Mouse (Mus musculus) myocyte (in vitro differentiated cells): Measurements from ENCODE around the gene Cbx7. TPM values are rescaled to one million over a fixed set of nuclear protein-coding genes. Genes with fewer than 3 reads are reported as not detected.

Experiments
- H3K27me3 ChIP-seq: one replicate; pipeline ENCODE4 v1.6.1; 2011; ENCODE audit not compliant: control insufficient read depth, insufficient read depth, insufficient read length
- H3K36me3 ChIP-seq: one replicate; pipeline ENCODE4 v1.6.1; 2011; ENCODE audit not compliant: control insufficient read depth, insufficient read depth
- H3K4me2 ChIP-seq: one replicate; pipeline ENCODE4 v1.6.1; 2011; ENCODE audit warnings: low read depth, control low read depth
- H3K4me3 ChIP-seq: one replicate; pipeline ENCODE4 v1.5.1; 2011; ENCODE audit warnings: mild to moderate bottlenecking, control low read depth, moderate library complexity
- H3K79me2 ChIP-seq: one replicate; pipeline ENCODE4 v1.6.1; 2011; ENCODE audit not compliant: control insufficient read depth, insufficient read depth
- H3ac ChIP-seq: one replicate; pipeline ENCODE4 v1.6.1; 2011; ENCODE audit not compliant: control insufficient read depth, insufficient read length
- CEBPB ChIP-seq: IDR thresholded peaks from 2 replicates; pipeline ENCODE4 v1.6.1; 2011; ENCODE audit warnings: mild to moderate bottlenecking, moderate library complexity; ENCODE audit not compliant: poor library complexity, insufficient read depth, severe bottlenecking
- E2F4 ChIP-seq: IDR thresholded peaks from one replicate; pipeline ENCODE4 v1.6.1; 2011; ENCODE audit warnings: mild to moderate bottlenecking, control low read depth, moderate library complexity; ENCODE audit not compliant: insufficient read depth
- MAX ChIP-seq: IDR thresholded peaks from one replicate; pipeline ENCODE4 v1.6.1; 2011; ENCODE audit warnings: low read depth, mild to moderate bottlenecking, control low read depth
- MYOD1 ChIP-seq, 3 experiments: IDR thresholded peaks; one replicate each; pipeline ENCODE4 v1.6.1; 2011; ENCODE audit warnings: control low read depth in 2 of 3, low read depth in 2 of 3, mild to moderate bottlenecking in 2 of 3, moderate library complexity in 1 of 3; ENCODE audit not compliant: insufficient read length in 2 of 3, control insufficient read depth in 1 of 3
- MYOG ChIP-seq, 3 experiments: IDR thresholded peaks; one replicate each; pipeline ENCODE4 v1.6.1; 2011; ENCODE audit warnings: control low read depth in 2 of 3, low read depth in 2 of 3, mild to moderate bottlenecking in 2 of 3; ENCODE audit not compliant: insufficient read length in 2 of 3, control insufficient read depth in 1 of 3, insufficient read depth in 1 of 3
- POLR2A ChIP-seq: IDR thresholded peaks from one replicate; pipeline ENCODE4 v1.6.1; 2011; ENCODE audit warnings: low read depth, mild to moderate bottlenecking, control low read depth, moderate library complexity; ENCODE audit not compliant: insufficient read length
- POLR2AphosphoS2 ChIP-seq: IDR thresholded peaks from one replicate; pipeline ENCODE4 v1.6.1; 2011; ENCODE audit warnings: low read depth, control low read depth; ENCODE audit not compliant: insufficient read length
- REST ChIP-seq: IDR thresholded peaks from one replicate; pipeline ENCODE4 v1.6.1; 2011; ENCODE audit warnings: mild to moderate bottlenecking, control low read depth, moderate library complexity; ENCODE audit not compliant: insufficient read depth, insufficient read length
- SRF ChIP-seq: IDR thresholded peaks from one replicate; pipeline ENCODE4 v1.6.1; 2011; ENCODE audit warnings: low read depth; ENCODE audit not compliant: control insufficient read depth, insufficient read length
- TCF12 ChIP-seq: IDR thresholded peaks from one replicate; pipeline ENCODE4 v1.6.1; 2011; ENCODE audit warnings: mild to moderate bottlenecking, control low read depth; ENCODE audit not compliant: poor library complexity, insufficient read depth, severe bottlenecking
- TCF3 ChIP-seq: IDR thresholded peaks from one replicate; pipeline ENCODE4 v1.6.1; 2011; ENCODE audit warnings: low read depth, control low read depth; ENCODE audit not compliant: insufficient read length
- USF1 ChIP-seq: IDR thresholded peaks from one replicate; pipeline ENCODE4 v1.6.1; 2011; ENCODE audit warnings: low read depth, mild to moderate bottlenecking, control low read depth, moderate library complexity
- polyA plus RNA-seq: library from polyadenylated mRNA; unstranded; fragments of >200 nt; fragmentation: generic; extraction: Trizol; gene quantifications from one replicate; pipeline ENCODE4 v1.2.1, GENCODE M21; 2012; ENCODE audit warnings: missing spikeins

Cbx7 gene
- polyA plus RNA-seq, 1 experiment, result 4.7 TPM

GRCm38 (mm10) chr15:80009421-80010181 lies 38.7 kb upstream of the Cbx7 start:
- no peak overlapping the region for H3K4me3 ChIP-seq
- no peaks in the 10 kb centered on the region for H3K36me3 ChIP-seq
- TF ChIP-seq MAX, result no peak
- peak in 1 of 3 experiments; percentile 59 for TF ChIP-seq MYOG (IDR thresholded peaks at IDR 0.05; ENCODE audit: control insufficient read depth in 1 of 3, insufficient read depth in 1 of 3, insufficient read length in 2 of 3, low read depth in 2 of 3)
- TF ChIP-seq MYOD1 (IDR thresholded peaks at IDR 0.05; ENCODE audit: control insufficient read depth in 1 of 3, insufficient read length in 2 of 3, low read depth in 2 of 3), result peak in 2 of 3 experiments; percentile 38 to 86
- TF ChIP-seq TCF12, result no peak
- no peak for TF ChIP-seq POLR2A
- TF ChIP-seq USF1, result no peak
- no peak for TF ChIP-seq TCF3
- no peak for TF ChIP-seq E2F4
- no peak overlapping the region for H3ac ChIP-seq
- H3K4me2 ChIP-seq, result peak overlapping the region; percentile 15
- H3K79me2 ChIP-seq, result peaks cover 76% of the 10 kb centered on the region
- no peaks in the 10 kb centered on the region for H3K27me3 ChIP-seq

- Histone ChIP-seq H3ac (no peak overlapping the region), H3K4me3 (no peak overlapping the region), H3K79me2 (peaks cover 73% of the 10 kb centered on the region), H3K4me2 (no peak overlapping the region), H3K27me3 (no peaks in the 10 kb centered on the region), H3K36me3 (no peaks in the 10 kb centered on the region)
- TF ChIP-seq MYOG (IDR thresholded peaks at IDR 0.05; ENCODE audit: control insufficient read depth in 1 of 3, insufficient read depth in 1 of 3, insufficient read length in 2 of 3, low read depth in 2 of 3), result no peak
- TF ChIP-seq CEBPB, result no peak
- TF ChIP-seq E2F4, result no peak
- TF ChIP-seq TCF12, result no peak
- no peak for TF ChIP-seq USF1
- no peak for TF ChIP-seq MYOD1 (IDR thresholded peaks at IDR 0.05; ENCODE audit: control insufficient read depth in 1 of 3, insufficient read length in 2 of 3, low read depth in 2 of 3)
- no peak for TF ChIP-seq POLR2AphosphoS2
- TF ChIP-seq SRF, result no peak
- TF ChIP-seq REST, result no peak
- no peak for TF ChIP-seq MAX
- no peak for TF ChIP-seq POLR2A
- no peak for TF ChIP-seq TCF3
Observed at GRCm38 (mm10) chr15:80008461-80008860, 37.5 kb upstream of the Cbx7 start.

- Histone ChIP-seq H3K4me2 (peak overlapping the region; percentile 28), H3K36me3 (peaks cover 3% of the 10 kb centered on the region)
- TF ChIP-seq SRF (no peak), MYOG (IDR thresholded peaks at IDR 0.05; ENCODE audit: control insufficient read depth in 1 of 3, insufficient read depth in 1 of 3, insufficient read length in 2 of 3, low read depth in 2 of 3) (peak in 1 of 3 experiments; percentile 40), MYOD1 (IDR thresholded peaks at IDR 0.05; ENCODE audit: control insufficient read depth in 1 of 3, insufficient read length in 2 of 3, low read depth in 2 of 3) (no peak), E2F4 (no peak), POLR2AphosphoS2 (no peak), REST (no peak)
Observed at GRCm38 (mm10) chr15:80006156-80006555, 35.2 kb upstream of the Cbx7 start.

GRCm38 (mm10) chr15:80005436-80005835 lies 34.5 kb upstream of the Cbx7 start:
- H3K36me3 ChIP-seq, result peaks cover 3% of the 10 kb centered on the region
- H3K27me3 ChIP-seq, result no peaks in the 10 kb centered on the region
- no peak overlapping the region for H3ac ChIP-seq
- TF ChIP-seq TCF3 (no peak), SRF (no peak), MYOD1 (IDR thresholded peaks at IDR 0.05; ENCODE audit: control insufficient read depth in 1 of 3, insufficient read length in 2 of 3, low read depth in 2 of 3) (no peak), REST (no peak), USF1 (no peak), POLR2AphosphoS2 (no peak)
- peaks cover 47% of the 10 kb centered on the region for H3K79me2 ChIP-seq
- no peak overlapping the region for H3K4me3 ChIP-seq
- H3K4me2 ChIP-seq, result no peak overlapping the region

More at GRCm38 (mm10) chr15:80006156-80006555, 35.2 kb upstream of the Cbx7 start:
- Histone ChIP-seq H3K27me3 (no peaks in the 10 kb centered on the region), H3K79me2 (peaks cover 55% of the 10 kb centered on the region), H3ac (no peak overlapping the region), H3K4me3 (no peak overlapping the region)
